Mouse (Mus musculus): ENCODE results near the gene Celsr2. TPM values are rescaled to one million over a fixed set of nuclear protein-coding genes. Genes with fewer than 3 reads are reported as not detected.

The Celsr2 gene
- polyA plus RNA-seq (2021; fragmentation: Nextera tagmentation) = 32.5 and 41.7 TPM in 2 replicates
- long read RNA-seq, experiment 1, partial matches to known transcripts = 39 of 59 reads
- long read RNA-seq, experiment 1, other reads (novel, unspliced or antisense) = 20 of 59 reads
- long read RNA-seq, experiment 2, full-length matches to known transcripts = 2 of 142 reads
- long read RNA-seq, experiment 2, partial matches to known transcripts = 104 of 142 reads
- long read RNA-seq, experiment 2, other reads (novel, unspliced or antisense) = 36 of 142 reads

DNA sequence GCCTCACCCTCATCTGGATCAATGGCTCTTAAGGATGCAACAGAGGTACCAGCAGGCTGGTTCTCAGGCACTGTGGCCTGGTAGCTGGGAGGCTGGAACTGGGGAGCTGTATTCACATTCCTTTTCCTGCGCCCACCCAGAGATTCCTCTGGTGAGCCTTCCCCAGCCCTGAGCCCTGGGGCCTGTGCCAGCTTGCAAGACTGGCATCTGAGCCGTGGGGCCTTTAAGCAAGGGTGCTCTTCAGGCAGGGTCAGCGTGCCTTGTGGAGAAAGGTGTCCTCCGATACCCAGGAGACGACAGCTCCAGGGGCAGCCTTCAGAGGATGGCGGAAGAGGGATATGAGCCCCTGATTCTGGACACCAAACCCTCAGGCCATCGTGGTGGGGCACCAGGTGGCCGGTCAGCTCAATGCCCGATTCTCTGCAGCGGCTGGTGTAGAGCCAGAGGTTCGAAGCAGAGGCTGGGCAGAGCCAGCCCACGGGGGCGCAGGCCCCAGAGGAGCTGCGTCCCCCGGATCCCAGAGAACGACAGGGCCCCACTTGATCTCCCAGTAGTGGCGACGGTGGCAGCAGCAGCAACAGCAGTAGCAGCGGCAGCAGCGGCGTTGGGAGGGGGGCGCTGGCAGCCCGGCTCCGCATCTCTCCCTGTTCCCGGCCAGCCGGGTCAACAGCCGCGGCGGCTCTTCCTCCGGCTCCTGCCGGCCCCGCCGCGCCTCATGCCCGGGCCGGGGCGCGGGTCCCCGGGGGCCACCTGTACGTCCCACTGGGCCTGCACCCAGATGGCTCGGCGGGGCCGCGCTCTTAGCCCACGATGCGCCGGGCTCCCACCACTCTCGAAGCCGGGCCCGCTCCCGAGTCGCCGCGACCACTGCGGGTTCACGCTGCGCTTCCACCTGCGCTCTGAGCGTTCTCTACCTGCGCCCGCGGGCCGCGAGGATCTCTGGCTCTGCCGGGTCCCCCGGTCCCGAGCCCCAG is at the start of gene Celsr2:
TSS of gene Celsr2 (minus strand) at position 696 of the 974 bp plus-strand sequence.

GRCm38 (mm10) chr3:108444698-108445365 is 29.5 kb upstream of the Celsr2 start, which contains the start of gene Sars:
Gene Sars, minus strand, starts transcription at chr3:108445209.

DNA sequence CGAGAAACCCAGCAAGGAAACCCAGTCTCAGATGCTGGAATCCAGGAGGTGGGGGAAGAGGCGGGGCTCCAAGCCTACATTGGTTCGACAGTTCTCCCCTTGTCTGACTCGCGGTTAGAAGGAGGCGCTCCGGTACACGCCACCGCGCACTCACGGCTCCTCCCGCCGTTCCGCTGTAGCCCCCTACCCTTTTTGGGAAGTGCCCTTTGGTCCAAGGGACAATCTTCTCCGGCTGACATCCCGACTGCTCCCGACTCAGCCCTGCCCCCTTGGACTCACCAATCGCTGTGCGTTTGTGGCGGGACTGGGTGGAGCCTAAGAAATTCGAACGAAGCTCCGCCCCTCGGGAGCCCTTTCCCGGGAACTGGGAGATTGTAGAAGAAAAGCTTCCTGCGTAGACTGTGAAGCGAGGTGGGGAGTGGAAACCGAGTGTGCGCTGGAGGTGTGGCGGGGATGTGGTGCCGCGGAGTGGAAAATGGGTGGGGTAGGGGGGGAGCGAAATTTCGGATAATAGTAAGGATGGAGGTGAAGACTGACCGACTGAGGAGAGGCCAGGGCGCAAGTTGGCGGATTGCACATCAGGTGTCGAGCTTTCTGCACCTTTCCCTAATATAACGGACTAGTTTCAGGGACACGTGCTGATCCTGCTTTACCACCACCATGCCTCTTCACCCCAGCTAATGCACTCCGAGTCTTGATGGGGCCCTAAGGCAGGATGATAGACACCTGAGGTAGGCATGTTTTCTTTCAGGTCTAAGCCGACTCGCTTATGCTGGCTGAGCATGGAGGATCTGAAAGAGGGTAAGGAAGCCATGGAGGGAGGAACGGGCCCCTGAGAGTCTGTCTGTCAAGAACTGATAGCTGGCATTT is 31.6 kb downstream of the Celsr2 start, which contains the start of gene Psrc1:
TSS of gene Psrc1 (plus strand) at position 355 of the 870 bp plus-strand sequence.

GRCm38 (mm10) chr3:108364270-108364995 is 50.9 kb downstream of the Celsr2 start, which contains the start of gene Mybphl:
Gene Mybphl, plus strand, starts transcription at chr3:108364911.

Other genes with a start within 250 kb of the Celsr2 start
- 5.2 and 5.3 TPM in 2 replicates for gene Amigo1, start 229.2 kb downstream of the Celsr2 start, polyA plus RNA-seq (2021; fragmentation: Nextera tagmentation)
- gene Cyb561d1, start 214.3 kb downstream of the Celsr2 start, polyA plus RNA-seq (2021; fragmentation: Nextera tagmentation) = 4.8 and 5.3 TPM in 2 replicates
- 3.5 and 4.9 TPM in 2 replicates for gene Atxn7l2, start 204.6 kb downstream of the Celsr2 start, polyA plus RNA-seq (2021; fragmentation: Nextera tagmentation)
- 0.75 and 0.92 TPM in 2 replicates for gene Sypl2, start 188.9 kb downstream of the Celsr2 start, polyA plus RNA-seq (2021; fragmentation: Nextera tagmentation)
- 219 and 230 TPM in 2 replicates for gene Psma5, start 158.6 kb downstream of the Celsr2 start, polyA plus RNA-seq (2021; fragmentation: Nextera tagmentation)
- 32.3 and 34.9 TPM in 2 replicates for gene Sort1, start 131.5 kb downstream of the Celsr2 start, polyA plus RNA-seq (2021; fragmentation: Nextera tagmentation)
- not detected in 2 replicates for gene Mybphl, start 50.6 kb downstream of the Celsr2 start, polyA plus RNA-seq (2021; fragmentation: Nextera tagmentation)
- gene Psrc1, start 31.7 kb downstream of the Celsr2 start, polyA plus RNA-seq (2021; fragmentation: Nextera tagmentation) = 8.3 and 10.5 TPM in 2 replicates
- 131 and 140 TPM in 2 replicates for gene Sars, start 29.7 kb upstream of the Celsr2 start, polyA plus RNA-seq (2021; fragmentation: Nextera tagmentation)
- gene 1700013F07Rik, start 118.6 kb upstream of the Celsr2 start, polyA plus RNA-seq (2021; fragmentation: Nextera tagmentation) = 1.8 and 3.3 TPM in 2 replicates
- 24.4 and 26.5 TPM in 2 replicates for gene 5330417C22Rik, start 121.0 kb upstream of the Celsr2 start, polyA plus RNA-seq (2021; fragmentation: Nextera tagmentation)
- gene Tmem167b, start 146.9 kb upstream of the Celsr2 start, polyA plus RNA-seq (2021; fragmentation: Nextera tagmentation) = 35.1 and 36.9 TPM in 2 replicates
- 23.9 and 30.7 TPM in 2 replicates for gene Taf13, start 156.1 kb upstream of the Celsr2 start, polyA plus RNA-seq (2021; fragmentation: Nextera tagmentation)
- gene Wdr47, start 175.7 kb upstream of the Celsr2 start, polyA plus RNA-seq (2021; fragmentation: Nextera tagmentation) = 42.4 and 44.0 TPM in 2 replicates
- 66.9 and 87.7 TPM in 2 replicates for gene Clcc1, start 238.4 kb upstream of the Celsr2 start, polyA plus RNA-seq (2021; fragmentation: Nextera tagmentation)

All from layer of hippocampus, adult 6 months (tissue).